Mouse (Mus musculus) lung, postnatal 36 days (tissue): ENCODE data around the gene Cep97.

ENCODE experiments used
- DNase-seq: peaks from one replicate; pipeline ENCODE4 v3.0.0; 2022; ENCODE audit warnings: mixed read lengths

The Cep97 gene

DNA sequence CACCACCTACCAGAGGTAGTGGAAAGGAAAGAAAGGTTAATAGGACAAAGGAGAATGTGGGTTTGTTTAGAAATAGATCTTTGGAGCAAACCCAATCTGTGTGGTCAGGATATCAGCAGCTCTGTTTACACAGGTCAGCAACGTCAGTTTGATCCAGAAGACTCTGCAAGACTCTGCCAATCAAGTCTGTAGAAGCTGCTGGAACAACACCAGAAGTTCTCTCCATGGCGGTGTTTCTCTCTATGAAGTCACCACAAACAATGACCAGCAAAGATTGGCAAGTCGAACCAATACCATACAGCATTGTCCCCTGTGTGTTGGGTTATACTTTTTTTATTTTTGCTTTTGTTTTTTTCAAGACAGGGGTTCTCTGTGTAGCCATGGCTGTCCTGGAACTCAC, 12.6 kb upstream of the Cep97 start:
- no peak for DNase-seq

DNA sequence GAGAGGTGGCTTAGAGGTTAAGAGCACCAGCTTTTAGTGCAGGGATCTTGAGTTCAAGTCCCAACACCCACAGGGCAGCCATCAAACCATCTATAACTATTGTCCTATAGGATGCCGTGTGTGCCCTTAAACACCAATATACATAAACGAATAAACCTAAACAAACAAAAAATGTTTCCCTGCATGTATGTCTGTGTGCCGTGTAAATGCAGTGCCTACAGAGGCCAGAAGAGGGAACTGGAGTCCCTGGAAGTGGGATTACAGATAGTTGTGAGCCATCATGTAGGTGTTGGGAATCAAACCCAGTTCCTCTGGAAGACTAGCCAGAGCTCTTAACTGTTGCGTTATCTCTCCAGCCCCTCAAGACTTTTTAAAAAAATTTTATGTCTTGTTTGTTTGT, 6.1 kb upstream of the Cep97 start:
- no peak for DNase-seq

DNA sequence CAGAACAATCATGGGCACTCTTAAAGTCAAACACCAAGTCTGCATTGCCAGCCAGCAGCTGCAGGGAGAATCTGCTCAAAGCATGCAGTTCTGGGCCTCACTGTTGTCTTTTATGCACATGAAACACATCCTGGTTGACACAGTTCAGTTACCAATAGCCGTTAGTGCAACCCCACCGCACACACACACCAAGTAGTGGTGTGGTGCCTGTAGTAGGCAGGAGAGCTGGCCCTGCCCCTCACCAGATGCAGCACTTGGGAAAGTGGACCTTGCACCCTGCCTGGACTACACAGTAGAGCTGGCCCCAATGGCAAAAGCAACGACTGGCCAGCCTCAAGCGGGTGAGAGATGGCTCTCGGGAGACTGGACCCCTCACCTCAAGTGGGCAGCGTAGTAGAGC, 5.0 kb upstream of the Cep97 start:
- DNase-seq = no peak

DNA sequence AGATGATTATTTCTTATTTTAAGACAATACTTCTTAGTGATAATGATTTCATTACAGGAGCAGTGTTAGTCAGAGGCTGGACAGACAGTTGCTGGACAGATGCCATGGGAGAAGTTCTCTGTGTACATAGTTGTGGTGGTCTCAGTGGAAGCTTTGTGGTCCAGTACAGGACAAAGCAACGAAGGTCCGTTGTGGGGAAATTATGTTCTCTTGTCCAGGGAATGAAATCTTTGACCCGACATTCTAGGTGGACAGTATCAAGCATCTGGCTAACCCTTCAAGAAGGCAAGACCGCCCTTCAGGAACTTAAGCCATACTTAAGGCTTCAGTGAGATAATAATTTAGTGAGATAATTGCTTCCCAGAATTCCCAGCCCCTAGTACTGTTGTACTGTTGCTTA, 4.1 kb upstream of the Cep97 start:
- DNase-seq = no peak

DNA sequence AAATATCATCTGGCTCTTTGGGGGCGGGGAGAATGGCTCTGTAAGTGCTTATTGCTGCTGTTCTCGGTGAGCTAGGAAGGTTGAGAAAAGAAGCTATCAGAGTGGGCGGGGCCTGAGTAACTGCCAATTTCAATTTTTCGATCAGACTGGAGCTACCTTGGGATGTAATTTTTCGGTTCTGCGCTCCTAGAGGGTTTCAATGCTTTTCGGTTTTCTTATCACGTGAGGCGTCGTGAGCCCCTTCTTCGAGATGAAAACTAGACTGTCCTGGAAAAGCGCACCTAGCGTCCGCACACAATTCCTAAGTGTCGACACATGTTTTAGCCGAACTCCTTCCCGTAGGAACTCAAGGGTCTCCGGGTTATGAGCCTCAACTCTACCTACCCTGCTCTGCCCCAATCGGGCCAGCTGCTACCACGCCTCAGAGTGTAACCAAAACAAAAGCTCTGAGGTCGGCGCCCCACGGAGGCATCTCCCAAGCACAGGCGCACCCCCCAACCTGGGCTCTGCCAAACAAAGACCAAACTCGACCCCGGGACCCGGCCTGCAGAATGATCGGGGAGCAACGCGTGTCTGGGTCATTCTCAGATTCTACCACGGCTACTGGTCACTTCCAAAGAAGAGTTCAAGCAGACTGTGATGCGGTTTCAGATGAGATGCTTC, 843 bp downstream of the Cep97 start:
- peak; percentile 38 for DNase-seq

DNA sequence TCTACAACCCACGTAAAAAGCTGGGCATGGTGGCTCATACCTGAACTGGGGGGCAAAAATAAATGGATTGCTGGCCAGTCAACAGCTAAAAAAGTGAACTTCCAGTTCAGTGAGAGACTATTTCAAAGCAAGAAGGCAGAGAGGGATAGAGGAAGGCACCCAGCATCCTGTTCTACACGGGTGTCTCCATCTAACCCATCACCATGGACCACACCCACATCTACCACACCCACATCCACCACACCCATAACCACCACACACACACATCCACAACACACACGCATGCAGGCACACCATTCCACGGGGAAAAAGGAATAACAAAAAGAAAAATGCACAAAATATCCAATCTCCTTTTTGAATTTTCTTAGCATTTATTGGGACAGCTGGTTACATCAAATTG, 10.6 kb downstream of the Cep97 start:
- no peak for DNase-seq

DNA sequence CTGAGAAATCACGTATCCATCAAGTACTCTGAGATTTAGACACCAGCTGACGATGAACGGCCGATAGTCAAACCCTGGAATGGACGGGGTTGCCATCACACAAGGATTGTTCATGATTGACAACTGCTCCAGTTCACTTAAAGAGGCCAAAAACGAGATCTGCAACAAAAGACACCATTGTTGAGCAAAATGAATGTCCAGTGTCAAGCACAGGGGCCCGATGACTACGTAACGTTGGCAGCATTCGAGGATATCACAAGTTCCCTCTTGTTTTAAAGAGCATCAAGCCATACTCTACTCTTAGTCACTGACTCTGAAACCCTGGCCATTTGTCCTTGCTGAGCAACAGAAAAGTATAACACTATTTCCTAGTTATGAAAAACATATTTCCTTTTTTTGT, 12.6 kb downstream of the Cep97 start:
- no peak for DNase-seq

DNA sequence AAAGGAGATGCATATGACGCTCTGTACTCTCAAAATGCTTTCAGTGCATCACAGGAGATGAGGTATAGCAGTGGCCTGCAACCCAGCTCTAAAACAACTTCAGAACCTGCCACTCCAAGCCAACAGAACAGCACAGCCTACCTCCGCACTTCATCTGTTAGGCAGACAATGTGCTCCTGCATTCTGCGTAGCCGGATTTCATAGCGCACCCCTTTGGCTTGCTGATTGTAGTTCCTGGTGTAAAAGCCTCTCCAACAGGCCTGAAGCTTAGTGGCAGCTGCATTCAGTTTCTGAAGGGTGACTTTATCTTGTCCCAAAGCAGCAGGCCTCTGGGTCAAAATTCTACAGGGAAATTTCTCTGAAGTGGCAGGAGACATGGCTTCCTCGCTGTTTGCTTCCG, 19.9 kb downstream of the Cep97 start:
- DNase-seq = no peak

DNA sequence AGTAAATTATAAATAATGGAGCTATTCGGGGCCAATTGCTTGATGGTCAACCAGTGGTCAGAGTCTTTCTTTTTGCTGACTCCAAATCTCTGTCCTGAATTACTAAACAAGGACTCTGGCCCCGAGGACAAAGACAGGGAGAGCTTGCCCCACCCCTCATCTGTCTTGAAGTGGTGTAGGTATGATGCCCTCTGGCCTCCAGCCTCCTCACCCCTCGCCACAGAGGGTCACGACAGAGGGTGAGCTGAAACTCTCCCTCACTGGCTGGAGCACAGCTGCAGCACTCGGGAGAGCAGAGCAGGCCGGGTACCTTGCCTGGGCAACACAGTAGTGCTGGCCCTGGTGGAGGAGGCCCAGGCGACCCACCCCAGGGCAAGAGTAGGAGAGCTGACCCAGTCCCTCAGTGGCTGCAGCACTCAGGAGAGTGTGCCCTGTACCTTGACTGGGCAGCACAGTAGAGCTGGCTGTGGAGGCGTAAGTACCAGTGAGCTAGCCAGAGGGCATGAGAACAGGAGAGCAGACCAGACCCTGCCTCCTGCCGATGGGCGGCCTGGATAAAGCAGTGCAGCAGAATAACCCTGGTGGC, 24.4 kb downstream of the Cep97 start:
- no peak for DNase-seq

DNA sequence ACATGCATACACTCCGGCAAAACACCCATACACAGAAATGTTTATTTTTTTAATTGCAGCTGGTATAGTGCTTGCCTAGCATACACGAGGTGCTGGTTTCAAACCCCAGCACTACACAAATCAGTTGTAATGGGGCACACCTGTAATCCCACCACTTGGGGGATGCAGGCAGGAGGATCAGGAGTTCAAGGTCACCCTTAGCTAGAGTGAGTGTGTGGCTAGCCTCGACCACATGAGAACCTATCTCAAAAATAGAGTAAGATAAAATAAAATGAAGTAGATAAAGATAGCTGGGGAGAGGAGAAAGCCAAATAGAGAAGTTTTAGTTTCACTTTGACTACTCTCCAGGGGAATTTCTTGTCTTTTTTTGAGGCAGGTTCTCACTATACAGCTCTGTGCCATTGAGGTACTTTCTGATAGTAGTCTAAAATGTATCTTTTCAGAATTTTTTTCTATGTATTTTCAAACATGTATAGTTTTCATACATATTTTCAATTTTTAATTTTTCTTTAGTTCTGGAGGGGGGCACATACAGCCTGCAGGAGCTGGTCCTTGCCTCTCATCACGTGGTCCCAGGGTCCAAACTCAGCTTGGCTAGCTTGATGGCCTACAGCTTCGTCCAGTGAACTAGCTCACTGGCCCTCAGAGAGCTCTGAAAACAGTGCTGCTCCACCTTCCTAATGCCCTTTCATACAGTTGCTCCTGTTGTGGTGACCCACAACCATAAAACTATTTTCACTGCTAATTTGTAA, 27.6 kb downstream of the Cep97 start:
- no peak for DNase-seq

DNA sequence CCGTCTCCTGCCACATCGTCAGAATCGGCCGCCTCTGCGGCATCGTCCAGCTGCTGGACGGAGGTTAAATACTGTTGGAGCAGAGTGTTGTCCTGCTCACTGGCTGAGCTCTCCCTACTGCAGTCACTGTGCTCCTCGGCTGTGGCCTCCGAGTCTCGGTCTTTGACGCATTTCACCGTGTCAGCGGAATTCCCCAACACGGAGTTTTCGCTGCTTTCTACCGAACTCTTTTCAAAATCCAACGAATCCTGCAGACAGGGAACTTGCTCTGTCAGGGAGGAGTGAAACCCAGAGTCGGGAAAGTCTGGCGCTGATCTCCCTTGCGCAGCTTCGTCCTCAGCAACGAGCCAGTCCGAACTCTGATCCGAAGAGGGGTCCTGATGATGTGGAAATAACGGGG, 29.3 kb downstream of the Cep97 start:
- DNase-seq = no peak

DNA sequence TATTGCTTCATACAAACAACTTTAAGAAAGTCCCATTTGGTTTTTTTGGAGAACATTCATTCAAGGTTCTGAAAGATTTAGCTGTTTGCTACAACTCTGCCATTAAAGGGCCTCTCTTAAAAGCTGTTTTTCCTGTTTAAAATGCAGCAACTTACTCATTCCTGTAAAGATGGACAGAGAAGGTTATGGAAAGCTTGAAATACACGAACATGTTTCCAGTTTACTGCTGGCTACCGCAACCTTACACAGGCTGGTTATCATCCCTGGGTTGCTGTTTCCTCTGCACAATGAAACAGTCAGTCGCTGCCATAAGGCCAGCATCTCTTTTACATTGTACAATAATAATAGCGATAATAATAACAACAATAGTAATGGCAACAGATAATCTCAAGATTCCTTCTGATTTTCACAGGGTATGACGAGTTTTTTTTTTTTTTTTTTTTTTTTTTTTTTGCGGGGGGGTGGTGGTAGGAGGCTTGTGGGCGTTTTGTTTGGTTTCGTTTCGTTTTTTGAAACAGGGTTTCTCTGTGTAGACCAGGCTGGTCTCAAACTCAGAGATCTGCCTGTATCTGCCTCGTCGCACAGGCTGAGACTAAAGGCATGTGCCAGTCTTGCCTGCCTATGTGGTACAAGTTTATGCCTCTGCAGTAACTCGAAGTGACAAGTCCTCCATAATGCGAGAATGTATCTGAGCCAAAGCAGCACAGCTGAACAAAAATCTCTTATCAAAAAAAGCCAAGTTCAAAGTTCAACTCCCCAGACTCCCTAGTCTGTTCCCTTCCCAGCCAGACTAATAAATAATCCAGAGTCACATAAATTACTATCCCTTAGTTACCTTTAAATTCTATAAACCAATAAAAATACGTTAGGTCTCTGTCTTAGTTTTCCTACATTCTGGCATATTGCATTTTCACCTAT, 32.6 kb downstream of the Cep97 start:
- no peak for DNase-seq

DNA sequence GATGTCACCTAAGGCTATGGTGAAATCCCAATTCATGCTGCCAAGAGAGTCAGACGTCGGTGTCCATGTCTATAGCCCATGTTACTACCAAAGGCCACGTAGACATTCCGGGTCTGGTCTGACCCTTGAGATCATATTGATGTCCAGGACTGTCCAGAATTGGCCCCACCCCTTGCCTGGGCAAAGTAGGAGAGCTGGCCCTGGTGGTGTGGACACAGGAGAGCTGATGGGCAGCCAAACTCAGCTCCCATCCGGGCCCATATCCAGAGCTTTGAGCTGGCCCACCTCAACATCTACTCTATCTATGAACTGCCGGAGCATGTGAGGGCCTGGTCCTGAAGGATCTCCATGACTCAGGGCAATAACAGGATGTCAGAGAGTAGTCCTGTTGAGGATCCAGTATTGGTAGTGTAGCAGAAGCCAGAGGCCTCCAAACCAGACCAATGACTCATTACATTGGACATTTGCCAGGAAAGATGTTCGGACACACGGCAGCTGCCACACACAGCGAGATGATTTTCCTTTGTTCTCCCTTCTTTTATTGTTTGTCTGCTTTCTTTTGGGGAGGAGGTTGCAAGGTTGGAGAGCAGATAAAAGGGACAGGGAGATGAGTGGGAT, 36.2 kb downstream of the Cep97 start:
- DNase-seq = no peak

DNA sequence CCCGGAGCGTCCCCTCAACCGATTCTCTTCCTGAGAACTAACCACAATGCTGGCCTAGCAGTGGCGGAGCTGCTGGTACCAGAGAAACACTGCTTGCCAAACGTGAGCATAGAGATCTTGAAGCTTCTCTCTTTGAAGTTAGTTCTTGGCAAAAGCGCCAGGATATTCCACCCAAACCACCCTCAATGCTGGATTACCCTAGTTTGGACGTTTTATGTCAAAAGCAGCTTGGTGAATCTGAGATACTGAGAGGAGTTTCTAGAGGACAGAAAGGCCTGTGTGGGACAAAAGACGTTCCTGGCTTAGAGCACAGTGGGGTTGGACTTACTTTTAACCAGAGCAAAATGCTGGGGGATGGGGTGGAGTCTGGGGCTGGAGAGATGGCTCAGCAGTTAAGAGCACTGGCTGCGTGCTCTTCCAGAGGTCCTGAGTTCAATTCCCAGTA, 39.0 kb downstream of the Cep97 start:
- no peak for DNase-seq

DNA sequence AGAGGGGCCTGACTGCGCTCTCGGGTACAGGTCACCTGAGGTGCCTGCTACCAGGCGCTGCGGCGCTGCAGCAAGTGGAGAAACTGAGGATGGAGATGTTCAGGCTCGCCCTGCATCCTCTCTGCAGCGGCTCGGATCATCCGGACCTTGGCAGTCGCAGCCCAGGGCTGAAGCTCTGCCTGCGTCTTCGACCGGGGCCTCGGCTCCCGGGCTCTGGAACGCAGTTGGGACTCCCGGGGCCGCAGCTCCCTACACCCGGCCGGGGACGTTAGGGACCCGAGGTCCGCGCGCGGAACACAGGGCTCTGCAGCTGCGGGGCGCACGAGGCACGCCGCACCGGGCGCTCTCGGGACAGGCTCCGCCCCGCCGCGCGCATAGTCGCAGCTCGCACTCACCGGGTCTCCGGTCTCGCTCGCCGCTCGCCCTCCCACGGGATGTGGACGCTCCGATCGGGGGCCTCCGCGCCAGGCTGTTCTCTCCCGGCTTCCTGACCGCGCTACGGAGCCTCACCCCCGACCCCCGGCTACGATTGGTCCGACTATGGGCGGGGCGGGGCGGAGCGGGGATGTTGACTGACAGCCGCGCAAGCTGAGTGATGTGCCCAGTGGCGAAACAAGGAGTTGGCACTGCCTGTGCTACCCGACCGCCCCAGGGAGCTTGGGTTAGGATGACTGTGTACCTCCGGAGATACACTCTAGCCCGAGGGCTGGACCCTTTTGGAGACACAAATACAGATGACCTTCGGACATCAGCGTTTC, 39.6 kb downstream of the Cep97 start, which contains the start of gene Nxpe3:
Nxpe3 (minus strand) TSS at position 393 of the 758 bp plus-strand sequence.
- DNase-seq = peak; percentile 92

DNA sequence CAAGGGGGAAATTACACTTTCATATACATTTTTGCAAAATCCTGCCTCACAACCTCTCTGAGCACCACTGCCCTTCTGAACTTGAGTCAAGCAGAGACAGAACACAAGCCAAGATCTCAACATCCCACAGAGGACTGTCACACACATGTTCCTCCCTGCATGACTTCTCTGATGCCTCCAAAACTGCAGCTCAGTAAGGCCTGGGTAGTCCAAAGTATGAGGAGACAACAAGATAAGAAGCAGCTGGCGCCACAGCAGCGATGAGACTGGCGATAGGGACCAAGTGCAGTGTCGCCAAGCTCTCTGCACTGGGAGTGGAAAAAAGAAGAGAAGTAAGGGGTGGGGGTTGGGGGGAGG, 40.1 kb downstream of the Cep97 start:
- peak; percentile 48 for DNase-seq

DNA sequence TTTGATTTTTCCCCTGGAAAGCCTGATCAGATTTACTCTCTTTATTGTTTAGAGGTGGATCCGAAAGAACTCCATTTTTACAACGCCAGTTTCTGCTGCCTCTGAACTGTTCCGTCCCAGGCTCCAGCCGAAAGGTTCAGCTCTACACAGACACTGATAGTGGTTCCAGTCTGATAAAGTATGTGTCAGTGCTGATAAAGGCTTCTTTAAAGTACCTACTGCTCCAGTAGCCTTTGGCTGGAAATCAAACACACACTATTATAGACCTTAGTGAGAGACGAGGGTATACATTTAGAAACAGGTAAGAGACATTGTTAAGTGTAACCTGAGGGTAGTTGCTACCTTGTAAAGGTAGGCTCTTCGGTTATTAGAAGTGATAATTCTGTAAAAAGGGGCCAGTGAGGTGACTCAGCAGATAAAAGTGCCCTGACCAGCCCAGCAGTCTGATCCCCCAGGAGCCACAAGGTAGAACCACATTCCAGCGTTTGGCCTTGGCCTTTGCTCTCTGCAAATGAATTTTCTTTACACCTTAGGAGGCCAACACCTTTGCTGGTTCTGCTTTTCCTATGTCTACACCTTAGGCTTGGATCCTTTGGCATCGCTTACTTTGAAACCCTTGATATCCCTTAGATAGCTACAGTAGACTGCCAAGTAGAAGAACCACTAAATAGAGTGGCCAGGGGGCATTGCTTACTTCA, 41.1 kb downstream of the Cep97 start:
- no peak for DNase-seq

DNA sequence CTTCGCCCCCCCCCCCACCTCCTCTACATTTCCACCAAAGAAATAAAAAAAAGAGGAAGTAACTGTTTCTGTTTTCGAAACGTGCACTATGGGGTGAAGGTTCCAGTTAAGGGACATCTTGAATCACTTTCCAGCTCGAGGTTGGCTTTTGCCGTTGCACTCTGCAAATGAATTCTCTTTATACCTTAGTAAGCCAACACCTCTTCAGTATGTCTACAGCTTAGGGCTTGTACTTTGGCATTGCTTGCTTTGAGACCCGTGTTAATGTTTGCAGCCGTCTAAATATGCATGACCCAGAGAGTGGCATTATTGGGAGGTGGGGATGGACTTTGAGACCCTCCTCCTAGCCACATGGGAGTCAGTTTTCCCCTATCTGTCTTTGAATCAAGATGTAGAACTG, 42.2 kb downstream of the Cep97 start:
- no peak for DNase-seq

DNA sequence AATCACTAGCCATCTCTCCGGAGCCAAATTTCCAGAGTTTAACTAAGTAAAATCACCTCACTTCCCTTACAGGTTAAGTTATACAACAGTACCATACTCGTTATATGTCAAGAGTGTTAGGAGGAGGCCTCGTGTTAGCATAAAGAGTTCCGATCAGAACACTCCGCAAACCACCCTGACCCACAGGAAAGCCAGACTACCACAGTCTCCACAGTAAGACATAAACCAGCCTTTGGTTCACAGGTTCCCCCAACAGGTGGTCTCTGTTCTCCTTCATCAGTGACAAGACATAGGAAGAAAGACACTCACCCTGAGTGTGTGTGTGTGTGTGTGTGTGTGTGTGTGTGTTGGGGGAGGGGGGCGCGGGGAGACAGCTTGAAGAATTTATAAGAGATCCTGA, 43.3 kb downstream of the Cep97 start:
- no peak for DNase-seq

DNA sequence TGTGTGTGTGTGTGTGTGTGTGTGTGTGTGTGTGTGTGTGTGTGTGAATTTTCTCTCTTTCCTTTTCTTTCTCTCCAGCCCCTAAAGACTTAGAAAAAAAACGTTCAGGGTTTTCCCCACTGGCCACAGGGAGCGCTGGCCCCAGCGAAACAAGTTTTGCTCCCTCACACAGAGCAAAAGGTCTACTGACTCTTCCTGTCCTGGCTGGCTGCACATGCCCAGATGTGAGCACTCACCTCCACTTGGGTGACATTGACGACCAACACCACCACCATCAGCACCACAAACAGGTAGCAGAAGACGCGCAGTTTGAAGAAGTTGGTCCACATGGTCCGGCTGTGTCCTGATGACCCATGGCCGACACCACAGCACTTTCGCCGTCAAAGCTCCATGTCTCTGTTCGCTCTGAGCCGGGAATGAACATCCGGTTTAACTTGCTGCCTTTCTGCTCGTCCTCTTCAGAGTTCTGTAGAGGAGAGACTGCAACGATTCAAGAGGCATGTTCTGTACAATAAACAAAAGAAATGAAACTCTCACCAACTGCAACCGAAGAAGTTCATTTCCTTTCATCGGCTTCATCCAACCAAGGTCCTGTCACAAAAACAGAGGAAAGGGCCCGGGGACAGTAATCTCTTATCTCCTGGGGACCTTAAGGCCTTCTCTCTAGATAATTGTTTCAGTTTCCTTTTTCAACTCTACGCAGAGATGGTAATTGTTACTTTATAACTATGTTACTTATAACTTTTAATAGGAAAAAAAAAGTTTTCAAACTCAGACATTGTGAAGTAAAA, 44.1 kb downstream of the Cep97 start:
- DNase-seq = no peak

DNA sequence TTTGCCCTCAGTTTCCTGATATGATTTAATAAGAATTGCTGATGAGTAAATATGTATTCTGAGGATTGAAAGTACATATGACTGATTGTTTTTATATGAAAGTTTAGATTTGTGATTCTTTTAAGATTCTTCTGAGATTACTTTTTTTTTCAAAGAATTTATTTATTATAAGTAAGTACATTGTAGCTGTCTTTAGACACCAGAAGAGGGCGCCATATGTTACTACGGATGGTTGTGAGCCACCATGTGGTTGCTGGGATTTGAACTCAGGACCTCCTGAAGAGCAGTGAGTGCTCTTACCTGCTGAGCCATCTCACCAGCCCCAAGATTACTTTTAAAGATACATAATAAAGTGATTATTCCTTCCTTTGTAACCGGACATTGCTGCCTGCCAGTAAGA, 45.2 kb downstream of the Cep97 start:
- no peak for DNase-seq
